Mouse (Mus musculus) Patski (cell line): ENCODE data around the gene Nrip1. TPM values are rescaled to one million over a fixed set of nuclear protein-coding genes. Genes with fewer than 3 reads are reported as not detected.

Experiments used
- ATAC-seq: fragments of 100-300 bp; one replicate; pipeline ENCODE4 v1.8.0; 2021
- CTCF ChIA-PET: fragments of 350-600 bp; sonication (Branson Sonifier 250); formaldehyde crosslinking; loops from one replicate; lab custom pipeline; 2022; ENCODE audit warnings: inconsistent platforms; lab: Charles Lee
- POLR2A ChIA-PET: fragments of 350-600 bp; sonication (Branson Sonifier 250); formaldehyde crosslinking; loops from one replicate; lab custom pipeline; 2022; ENCODE audit warnings: antibody characterized with exemption, inconsistent platforms; lab: Charles Lee
- DNase-seq: peaks from one replicate; pipeline ENCODE4 v3.0.0-alpha.2; 2011; ENCODE audit warnings: low read depth, low spot score
- H3K27me3 ChIP-seq: fragments of 371-371 bp; one replicate; pipeline ENCODE4 v1.5.1; 2021
- CTCF ChIP-seq: fragments of 100-300 bp; IDR thresholded peaks from one replicate; pipeline ENCODE4 v1.5.1; 2021
- in situ Hi-C: fragments of 300-500 bp; cut with MboI; formaldehyde crosslinking; loops from 3 replicates; pipeline ENCODE4 v1.11.1; 2018; ENCODE audit warnings: low pct_unique_long_range_greater_than_20kb, mixed read lengths
- polyA plus RNA-seq: library from polyadenylated mRNA; unstranded; gene quantifications from one replicate; pipeline ENCODE4 v1.2.3, GENCODE M21; 2021

Gene Nrip1
- polyA plus RNA-seq, 1 experiment from 2014 or later = 9.5 TPM

GRCm38 (mm10) chr16:76249345-76250091 is 124.1 kb downstream of the Nrip1 start:
- DNase-seq (no peak), ATAC-seq (no peak)
- H3K27me3 ChIP-seq = no peaks in the 10 kb centered on the region
- ChIA-PET POLR2A (no interaction called here), CTCF (no interaction called here)
- TF ChIP-seq CTCF = no peak
- in situ Hi-C loops = no loop called here

GRCm38 (mm10) chr16:76242850-76243249 is 130.8 kb downstream of the Nrip1 start:
- ATAC-seq = no peak
- ChIA-PET CTCF (no interaction called here), POLR2A (no interaction called here)
- no peak for DNase-seq
- H3K27me3 ChIP-seq = no peaks in the 10 kb centered on the region
- no peak for TF ChIP-seq CTCF
- in situ Hi-C loops = no loop called here

GRCm38 (mm10) chr16:76241266-76241665 is 132.4 kb downstream of the Nrip1 start:
- ChIA-PET CTCF (no interaction called here), POLR2A (no interaction called here)

GRCm38 (mm10) chr16:76239353-76239752 is 134.3 kb downstream of the Nrip1 start:
- in situ Hi-C loops = no loop called here
- no peak for ATAC-seq
- ChIA-PET POLR2A (no interaction called here), CTCF (interaction anchor here (0.7 to 1.2 kb wide), 2 partner anchors 10 to 483 kb away, joined by 3 to 4 read pairs; no protein-coding TSS in a partner anchor)
- DNase-seq = no peak
- H3K27me3 ChIP-seq = no peaks in the 10 kb centered on the region
- no peak for TF ChIP-seq CTCF

More at GRCm38 (mm10) chr16:76241266-76241665, 132.4 kb downstream of the Nrip1 start:
- no peak for DNase-seq
- in situ Hi-C loops = no loop called here
- no peak for TF ChIP-seq CTCF
- no peak for ATAC-seq
- H3K27me3 ChIP-seq = no peaks in the 10 kb centered on the region

- in situ Hi-C loops = no loop called here
- H3K27me3 ChIP-seq = no peaks in the 10 kb centered on the region
- POLR2A ChIA-PET = no interaction called here
- CTCF ChIA-PET = interaction anchor here (1.2 kb wide), 1 partner anchor 9 kb away, joined by 4 read pairs; no protein-coding TSS in a partner anchor
- ATAC-seq = no peak
- DNase-seq = no peak
- TF ChIP-seq CTCF = no peak
Measured at GRCm38 (mm10) chr16:76238784-76239183, 134.8 kb downstream of the Nrip1 start.
